Mouse (Mus musculus): Measurements from ENCODE around the gene Camta1. TPM values are rescaled to one million over a fixed set of nuclear protein-coding genes. Genes with fewer than 3 reads are reported as not detected.

Camta1 gene
- polyA plus RNA-seq, 1 experiment = 27.1 TPM

DNA sequence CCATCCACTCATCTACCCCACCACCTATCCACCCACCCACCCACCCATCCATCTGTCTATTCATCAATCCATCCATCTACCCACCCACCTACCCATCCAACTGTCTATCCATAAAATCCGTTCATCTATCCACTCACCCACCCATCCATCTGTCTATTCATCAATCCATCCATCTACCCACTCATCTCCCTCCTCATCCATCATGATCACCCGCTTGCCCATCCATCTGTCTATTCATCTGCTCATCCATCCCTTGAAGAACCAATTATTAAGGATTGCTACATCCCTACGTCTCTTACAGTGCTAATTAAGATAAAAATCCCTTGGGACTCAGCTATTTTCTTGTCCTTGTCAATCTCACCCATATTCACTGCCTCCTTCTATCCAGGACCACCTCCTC lies 742.8 kb downstream of the Camta1 start:
- DNase-seq = no peak
- 89% methylated on average over 3 of the region's 3 CpGs for WGBS
- H3K4me3 ChIP-seq (ENCODE audit: control insufficient read depth, insufficient read depth, low read length) = no peak overlapping the region
- TF ChIP-seq CTCF (IDR thresholded peaks at IDR 0.05; ENCODE audit: borderline replicate concordance, control insufficient read depth, extremely low read depth, insufficient read depth, low read length, poor library complexity) (no peak), POLR2A (IDR thresholded peaks at IDR 0.05; ENCODE audit: control insufficient read depth, extremely low read depth, insufficient read depth, low read length, poor library complexity) (no peak)
- H3K27ac ChIP-seq (ENCODE audit: control insufficient read depth, insufficient read depth, low read length) = no peak overlapping the region
- no peaks in the 10 kb centered on the region for H3K36me3 ChIP-seq (ENCODE audit: control insufficient read depth, insufficient read depth, low read length)
- no peaks in the 10 kb centered on the region for H3K27me3 ChIP-seq (ENCODE audit: control insufficient read depth, insufficient read depth, low read length)
- H3K4me1 ChIP-seq (replicated peaks; ENCODE audit: control insufficient read depth, insufficient read depth, low read length) = no peaks in the 10 kb centered on the region

DNA sequence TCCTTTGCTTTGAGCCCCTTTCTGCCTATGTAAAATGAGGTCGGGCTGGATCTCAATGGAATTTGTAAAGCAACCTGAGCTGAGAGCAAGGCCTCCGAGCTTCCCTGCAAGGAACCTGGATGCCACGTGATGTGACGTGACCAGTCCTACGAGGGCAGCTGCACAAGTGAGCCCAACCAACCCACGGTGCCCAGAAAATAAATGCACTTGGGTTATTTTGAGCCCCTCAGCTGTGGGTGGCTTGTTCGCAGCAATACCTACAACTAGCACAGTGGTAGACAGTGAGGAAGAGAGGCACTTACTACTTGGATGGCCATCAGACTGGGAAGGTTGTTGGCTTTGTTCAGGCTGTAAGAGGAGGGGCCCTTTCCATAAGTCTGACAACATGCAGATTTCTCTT lies 747.1 kb downstream of the Camta1 start:
- H3K36me3 ChIP-seq (ENCODE audit: control insufficient read depth, insufficient read depth, low read length) = no peaks in the 10 kb centered on the region
- no peaks in the 10 kb centered on the region for H3K4me1 ChIP-seq (replicated peaks; ENCODE audit: control insufficient read depth, insufficient read depth, low read length)
- H3K4me3 ChIP-seq (ENCODE audit: control insufficient read depth, insufficient read depth, low read length) = no peak overlapping the region
- no peak for DNase-seq
- H3K27me3 ChIP-seq (ENCODE audit: control insufficient read depth, insufficient read depth, low read length) = no peaks in the 10 kb centered on the region
- WGBS = 87% methylated on average over 7 of the region's 7 CpGs
- H3K27ac ChIP-seq (ENCODE audit: control insufficient read depth, insufficient read depth, low read length) = no peak overlapping the region
- TF ChIP-seq POLR2A (IDR thresholded peaks at IDR 0.05; ENCODE audit: control insufficient read depth, extremely low read depth, insufficient read depth, low read length, poor library complexity) = no peak
- TF ChIP-seq CTCF (IDR thresholded peaks at IDR 0.05; ENCODE audit: borderline replicate concordance, control insufficient read depth, extremely low read depth, insufficient read depth, low read length, poor library complexity) = no peak

DNA sequence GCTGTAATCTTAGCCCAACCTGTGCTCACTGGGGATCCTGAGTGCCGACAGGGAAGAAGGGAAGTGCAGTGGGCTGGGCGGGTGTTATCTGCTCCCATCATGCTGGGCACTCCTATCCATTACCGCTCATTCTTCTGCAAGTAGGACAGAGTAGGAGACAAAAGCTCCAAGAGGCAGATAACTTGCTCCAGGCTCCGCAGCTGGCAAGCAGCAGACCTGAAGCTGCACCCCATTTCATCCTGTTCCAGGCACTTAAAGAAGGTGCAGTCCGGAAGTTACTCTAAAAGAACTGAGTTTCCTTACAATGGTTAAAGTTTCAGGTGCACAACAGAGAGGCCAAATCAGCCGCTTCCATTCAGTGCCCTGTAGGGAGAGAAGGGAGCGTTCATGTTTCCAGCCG lies 750.5 kb downstream of the Camta1 start:
- no peak for TF ChIP-seq POLR2A (IDR thresholded peaks at IDR 0.05; ENCODE audit: control insufficient read depth, extremely low read depth, insufficient read depth, low read length, poor library complexity)
- no peak for TF ChIP-seq CTCF (IDR thresholded peaks at IDR 0.05; ENCODE audit: borderline replicate concordance, control insufficient read depth, extremely low read depth, insufficient read depth, low read length, poor library complexity)
- H3K27me3 ChIP-seq (ENCODE audit: control insufficient read depth, insufficient read depth, low read length) = peaks cover 3% of the 10 kb centered on the region; the same call in 1 of the 2 replicates
- WGBS = 61% methylated on average over 8 of the region's 8 CpGs
- H3K36me3 ChIP-seq (ENCODE audit: control insufficient read depth, insufficient read depth, low read length) = no peaks in the 10 kb centered on the region
- no peak overlapping the region for H3K27ac ChIP-seq (ENCODE audit: control insufficient read depth, insufficient read depth, low read length)
- H3K4me1 ChIP-seq (replicated peaks; ENCODE audit: control insufficient read depth, insufficient read depth, low read length) = peaks cover 7% of the 10 kb centered on the region
- no peak for DNase-seq
- H3K4me3 ChIP-seq (ENCODE audit: control insufficient read depth, insufficient read depth, low read length) = no peak overlapping the region

DNA sequence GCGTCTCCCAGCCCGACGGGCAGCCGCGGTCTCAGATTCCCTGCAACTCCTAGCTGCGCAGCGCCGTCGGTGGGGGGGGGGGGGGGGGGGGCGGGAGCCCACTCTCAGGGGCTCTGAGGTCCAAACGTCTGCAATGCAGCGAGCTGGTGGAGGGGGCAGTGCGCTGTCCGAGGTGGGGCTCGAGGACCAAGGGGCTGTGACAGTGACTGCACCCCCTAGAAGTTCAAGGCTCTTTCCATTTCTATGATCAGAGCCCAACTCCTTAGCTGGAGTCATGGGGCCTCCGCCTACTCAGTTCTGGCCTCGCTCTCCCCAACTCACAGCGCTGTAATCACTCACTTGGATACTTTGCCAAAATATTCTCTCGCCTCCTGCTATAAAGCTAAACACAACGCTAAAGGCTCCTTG lies 752.8 kb downstream of the Camta1 start:
- DNase-seq = no peak
- TF ChIP-seq CTCF (IDR thresholded peaks at IDR 0.05; ENCODE audit: borderline replicate concordance, control insufficient read depth, extremely low read depth, insufficient read depth, low read length, poor library complexity) (no peak), POLR2A (IDR thresholded peaks at IDR 0.05; ENCODE audit: control insufficient read depth, extremely low read depth, insufficient read depth, low read length, poor library complexity) (no peak)
- Histone ChIP-seq H3K4me1 (replicated peaks; ENCODE audit: control insufficient read depth, insufficient read depth, low read length) (peaks cover 7% of the 10 kb centered on the region), H3K27me3 (ENCODE audit: control insufficient read depth, insufficient read depth, low read length) (peaks cover 3% of the 10 kb centered on the region; the same call in 1 of the 2 replicates), H3K36me3 (ENCODE audit: control insufficient read depth, insufficient read depth, low read length) (no peaks in the 10 kb centered on the region), H3K4me3 (ENCODE audit: control insufficient read depth, insufficient read depth, low read length) (peak overlapping the region; percentile 16; the same call in 1 of the 2 replicates), H3K27ac (ENCODE audit: control insufficient read depth, insufficient read depth, low read length) (no peak overlapping the region)
- WGBS = 14% methylated on average over 17 of the region's 20 CpGs

DNA sequence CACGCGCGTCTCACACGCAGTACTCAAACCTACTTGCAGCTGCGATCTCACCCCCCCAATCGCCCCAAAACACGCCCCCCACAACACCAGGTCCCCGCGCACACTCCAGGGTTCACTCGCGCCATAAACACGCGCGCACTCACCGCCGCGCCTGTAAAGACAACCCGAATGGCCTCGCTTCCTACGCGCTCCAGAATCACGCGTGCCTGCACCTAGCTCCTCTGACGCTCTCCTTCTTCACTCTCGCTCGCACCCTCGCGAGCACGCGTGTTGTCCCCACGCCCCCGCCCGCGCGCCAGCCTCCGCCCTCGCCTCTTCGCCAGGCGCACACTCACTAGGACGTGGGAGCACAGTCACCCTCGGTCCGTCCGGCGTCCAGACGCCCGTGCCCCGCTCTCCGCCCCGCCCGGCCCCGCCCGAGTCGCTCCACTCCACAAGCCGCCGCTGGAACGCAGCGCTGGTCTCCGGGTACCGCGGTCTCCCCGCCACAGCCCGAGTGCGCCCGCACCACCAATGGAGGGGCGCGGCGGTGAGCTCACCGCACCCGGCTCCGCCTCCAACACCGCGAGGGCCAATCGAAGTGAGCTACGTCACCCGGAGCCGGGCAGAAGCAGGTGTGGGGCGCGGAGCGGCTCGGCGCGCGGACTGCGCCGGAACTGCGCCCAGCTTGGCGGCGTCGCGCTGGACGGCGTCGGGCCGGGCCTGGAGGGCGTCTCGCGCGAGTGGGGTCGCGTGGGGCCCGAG lies 753.5 kb downstream of the Camta1 start:
- no peaks in the 10 kb centered on the region for H3K36me3 ChIP-seq (ENCODE audit: control insufficient read depth, insufficient read depth, low read length)
- H3K27me3 ChIP-seq (ENCODE audit: control insufficient read depth, insufficient read depth, low read length) = peaks cover 3% of the 10 kb centered on the region; the same call in 1 of the 2 replicates
- no peak overlapping the region for H3K27ac ChIP-seq (ENCODE audit: control insufficient read depth, insufficient read depth, low read length)
- peaks cover 7% of the 10 kb centered on the region for H3K4me1 ChIP-seq (replicated peaks; ENCODE audit: control insufficient read depth, insufficient read depth, low read length)
- WGBS = 2% methylated on average over 101 of the region's 101 CpGs
- H3K4me3 ChIP-seq (ENCODE audit: control insufficient read depth, insufficient read depth, low read length) = peak overlapping the region; percentile 31
- TF ChIP-seq POLR2A (IDR thresholded peaks at IDR 0.05; ENCODE audit: control insufficient read depth, extremely low read depth, insufficient read depth, low read length, poor library complexity) = no peak
- no peak for TF ChIP-seq CTCF (IDR thresholded peaks at IDR 0.05; ENCODE audit: borderline replicate concordance, control insufficient read depth, extremely low read depth, insufficient read depth, low read length, poor library complexity)
- DNase-seq = peak; percentile 40

DNA sequence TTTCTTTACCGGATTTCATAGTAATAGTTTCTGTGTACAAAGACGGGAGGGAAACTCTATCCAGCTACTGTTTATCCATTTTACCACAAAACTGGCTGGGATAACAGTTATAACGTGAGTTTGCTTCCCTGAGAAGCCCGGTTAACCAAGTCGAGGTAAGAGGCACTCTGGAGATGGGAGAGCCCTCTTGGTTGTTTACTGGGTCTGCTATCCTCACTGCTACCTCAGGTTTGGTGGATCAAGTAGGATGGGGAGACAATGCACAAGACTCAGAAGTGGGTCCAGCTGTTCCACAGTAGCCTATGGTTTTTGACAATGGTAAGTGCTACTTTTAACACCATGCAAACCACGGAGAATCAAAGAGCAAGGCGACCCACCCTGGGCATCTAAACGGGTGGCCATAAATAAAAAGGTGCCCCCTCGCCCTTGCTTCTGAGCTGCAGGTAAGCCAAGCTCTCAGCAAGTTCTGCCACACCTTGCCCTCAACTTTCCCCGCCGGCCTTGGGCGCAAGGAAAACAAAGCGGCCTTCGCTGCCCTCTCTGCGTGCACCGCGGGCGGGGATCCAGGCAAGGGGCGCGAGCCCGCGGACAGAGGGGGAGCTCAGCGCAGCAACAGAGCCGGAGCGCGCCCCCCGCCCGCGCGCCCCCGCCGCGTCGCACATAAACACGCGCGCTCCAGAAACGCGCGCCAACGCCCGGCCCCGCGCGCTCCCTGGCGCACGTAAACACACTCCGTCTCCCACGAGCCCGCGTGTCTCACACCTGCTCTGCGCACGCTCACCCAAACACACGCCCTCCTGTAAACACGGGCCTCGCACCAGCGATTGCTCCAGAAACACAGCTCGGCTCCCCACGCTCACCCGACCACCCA lies 754.3 kb downstream of the Camta1 start:
- H3K4me1 ChIP-seq (replicated peaks; ENCODE audit: control insufficient read depth, insufficient read depth, low read length) = peaks cover 7% of the 10 kb centered on the region
- peaks cover 3% of the 10 kb centered on the region; the same call in 1 of the 2 replicates for H3K27me3 ChIP-seq (ENCODE audit: control insufficient read depth, insufficient read depth, low read length)
- no peak for TF ChIP-seq CTCF (IDR thresholded peaks at IDR 0.05; ENCODE audit: borderline replicate concordance, control insufficient read depth, extremely low read depth, insufficient read depth, low read length, poor library complexity)
- no peak for TF ChIP-seq POLR2A (IDR thresholded peaks at IDR 0.05; ENCODE audit: control insufficient read depth, extremely low read depth, insufficient read depth, low read length, poor library complexity)
- H3K27ac ChIP-seq (ENCODE audit: control insufficient read depth, insufficient read depth, low read length) = no peak overlapping the region
- H3K36me3 ChIP-seq (ENCODE audit: control insufficient read depth, insufficient read depth, low read length) = no peaks in the 10 kb centered on the region
- no peak for DNase-seq
- 9% methylated on average over 60 of the region's 60 CpGs for WGBS
- peak overlapping the region; percentile 31 for H3K4me3 ChIP-seq (ENCODE audit: control insufficient read depth, insufficient read depth, low read length)
